Mouse (Mus musculus) midbrain, embryonic 13.5 days (tissue): Measurements from ENCODE around the gene Snd1. TPM values are rescaled to one million over a fixed set of nuclear protein-coding genes. Genes with fewer than 3 reads are reported as not detected.
A peak's percentile ranks its signal among the peaks of the same experiment; 100 is the strongest.

Source experiments
- ATAC-seq: fragments of 200-750 bp; cut with Nextera tagmentation; 2 replicates; pipeline ENCODE4 v1.8.0; 2017; ENCODE audit warnings: mild to moderate bottlenecking, moderate TSS enrichment, moderate library complexity
- H3K27ac ChIP-seq: fragments of 300-500 bp; sonication (generic); 2 replicates; pipeline ENCODE4 v1.5.1; 2015; ENCODE audit warnings: inconsistent platforms, mild to moderate bottlenecking, moderate library complexity
- H3K27me3 ChIP-seq: fragments of 300-500 bp; sonication (generic); 2 replicates; pipeline ENCODE4 v1.6.1; 2015; ENCODE audit warnings: mild to moderate bottlenecking, inconsistent platforms
- H3K36me3 ChIP-seq: fragments of 300-500 bp; sonication (generic); 2 replicates; pipeline ENCODE4 v1.6.1; 2015; ENCODE audit warnings: mild to moderate bottlenecking, inconsistent platforms
- H3K4me1 ChIP-seq: fragments of 300-500 bp; sonication (generic); replicated peaks from 2 replicates; pipeline ENCODE4 v1.6.1; 2015; ENCODE audit warnings: inconsistent platforms
- H3K4me2 ChIP-seq: fragments of 300-500 bp; sonication (generic); replicated peaks from 2 replicates; pipeline ENCODE4 v1.6.1; 2015; ENCODE audit warnings: moderate library complexity, mild to moderate bottlenecking, inconsistent platforms
- H3K4me3 ChIP-seq: fragments of 300-500 bp; sonication (generic); replicated peaks from 2 replicates; pipeline ENCODE4 v1.5.1; 2015; ENCODE audit warnings: mild to moderate bottlenecking, inconsistent platforms
- H3K9ac ChIP-seq: fragments of 300-500 bp; sonication (generic); replicated peaks from 2 replicates; pipeline ENCODE4 v1.6.1; 2015; ENCODE audit warnings: mild to moderate bottlenecking, inconsistent platforms
- H3K9me3 ChIP-seq: fragments of 300-500 bp; sonication (generic); 2 replicates; pipeline ENCODE4 v1.6.1; 2016; ENCODE audit warnings: mild to moderate bottlenecking, inconsistent platforms
- WGBS: fragments of 180-500 bp; shearing (Covaris S2); methylation state at CpG from one replicate; pipeline ENCODE4 v1.1.7; 2015; 5-methylcytosine and 5-hydroxymethylcytosine counted together
- polyA plus RNA-seq: library from polyadenylated mRNA; unstranded; fragments of >200 nt; fragmentation: Nextera tagmentation; extraction: Ambion mirVana; gene quantifications from 2 replicates; pipeline ENCODE4 v1.2.1, GENCODE M21; 2015

Gene Snd1
- polyA plus RNA-seq, 1 experiment from 2014 or later: 86.5 TPM

GRCm38 (mm10) chr6:28753681-28754080 is 278.7 kb downstream of the Snd1 start:
- H3K36me3 ChIP-seq: no peaks in the 10 kb centered on the region
- H3K4me3 ChIP-seq: no peak overlapping the region
- H3K9me3 ChIP-seq: no peaks in the 10 kb centered on the region
- no peak overlapping the region for H3K4me2 ChIP-seq
- H3K4me1 ChIP-seq: peaks cover 26% of the 10 kb centered on the region
- 76% methylated on average over 5 of the region's 5 CpGs for WGBS
- no peak overlapping the region for H3K27ac ChIP-seq
- H3K27me3 ChIP-seq: no peaks in the 10 kb centered on the region
- no peak for ATAC-seq
- no peak overlapping the region for H3K9ac ChIP-seq

GRCm38 (mm10) chr6:28754127-28754898 is 279.4 kb downstream of the Snd1 start:
- no peaks in the 10 kb centered on the region for H3K9me3 ChIP-seq
- no peak overlapping the region for H3K4me2 ChIP-seq
- no peak overlapping the region for H3K27ac ChIP-seq
- no peak overlapping the region for H3K4me3 ChIP-seq
- no peak overlapping the region for H3K9ac ChIP-seq
- WGBS: 88% methylated on average over 6 of the region's 6 CpGs
- H3K36me3 ChIP-seq: no peaks in the 10 kb centered on the region
- H3K27me3 ChIP-seq: no peaks in the 10 kb centered on the region
- H3K4me1 ChIP-seq: peaks cover 26% of the 10 kb centered on the region
- ATAC-seq: no peak

- H3K4me2 ChIP-seq: peak overlapping the region; percentile 14; the same call in 1 of the 2 replicates
- 19% methylated on average over 10 of the region's 10 CpGs for WGBS
- peak; percentile 86 for ATAC-seq
- peaks cover 35% of the 10 kb centered on the region for H3K4me1 ChIP-seq
- H3K27me3 ChIP-seq: no peaks in the 10 kb centered on the region
- no peaks in the 10 kb centered on the region for H3K36me3 ChIP-seq
- no peaks in the 10 kb centered on the region for H3K9me3 ChIP-seq
- H3K9ac ChIP-seq: no peak overlapping the region
- H3K27ac ChIP-seq: peak overlapping the region; percentile 75
- H3K4me3 ChIP-seq: no peak overlapping the region
These were observed 281.5 kb downstream of the Snd1 start for GRCm38 (mm10) chr6:28756306-28757018.

- H3K4me3 ChIP-seq: no peak overlapping the region
- H3K27me3 ChIP-seq: no peaks in the 10 kb centered on the region
- H3K36me3 ChIP-seq: no peaks in the 10 kb centered on the region
- WGBS: 78% methylated on average over 4 of the region's 4 CpGs
- H3K27ac ChIP-seq: no peak overlapping the region
- no peak for ATAC-seq
- peaks cover 47% of the 10 kb centered on the region for H3K4me1 ChIP-seq
- no peak overlapping the region for H3K9ac ChIP-seq
- no peaks in the 10 kb centered on the region for H3K9me3 ChIP-seq
- no peak overlapping the region for H3K4me2 ChIP-seq
These were observed 283.4 kb downstream of the Snd1 start for GRCm38 (mm10) chr6:28758293-28758692.

GRCm38 (mm10) chr6:28761728-28762127 is 286.8 kb downstream of the Snd1 start:
- H3K4me3 ChIP-seq: no peak overlapping the region
- no peak overlapping the region for H3K9ac ChIP-seq
- no peak overlapping the region for H3K27ac ChIP-seq
- H3K27me3 ChIP-seq: no peaks in the 10 kb centered on the region
- H3K9me3 ChIP-seq: no peaks in the 10 kb centered on the region
- H3K4me1 ChIP-seq: peaks cover 37% of the 10 kb centered on the region
- WGBS: 23% methylated on average over 3 of the region's 3 CpGs
- no peak for ATAC-seq
- no peak overlapping the region for H3K4me2 ChIP-seq
- H3K36me3 ChIP-seq: no peaks in the 10 kb centered on the region

GRCm38 (mm10) chr6:28762132-28762775 is 287.3 kb downstream of the Snd1 start:
- WGBS: 14% methylated on average over 5 of the region's 5 CpGs

GRCm38 (mm10) chr6:28766622-28767021 is 291.7 kb downstream of the Snd1 start:
- Histone ChIP-seq H3K27me3 (no peaks in the 10 kb centered on the region), H3K9ac (no peak overlapping the region), H3K4me1 (peaks cover 20% of the 10 kb centered on the region), H3K36me3 (no peaks in the 10 kb centered on the region), H3K27ac (no peak overlapping the region), H3K4me3 (no peak overlapping the region), H3K9me3 (no peaks in the 10 kb centered on the region), H3K4me2 (no peak overlapping the region)
- 93% methylated on average over 3 of the region's 3 CpGs for WGBS
- ATAC-seq: no peak

More at GRCm38 (mm10) chr6:28762132-28762775, 287.3 kb downstream of the Snd1 start:
- no peak overlapping the region for H3K4me3 ChIP-seq
- ATAC-seq: 0 out of 2 replicates have a peak, but pooled peaks have one; percentile 24
- H3K9ac ChIP-seq: no peak overlapping the region
- no peak overlapping the region for H3K4me2 ChIP-seq
- no peak overlapping the region for H3K27ac ChIP-seq
- H3K4me1 ChIP-seq: peaks cover 32% of the 10 kb centered on the region
- H3K27me3 ChIP-seq: no peaks in the 10 kb centered on the region
- H3K9me3 ChIP-seq: no peaks in the 10 kb centered on the region
- no peaks in the 10 kb centered on the region for H3K36me3 ChIP-seq

- 87% methylated on average over 6 of the region's 6 CpGs for WGBS
- Histone ChIP-seq H3K4me2 (no peak overlapping the region), H3K9me3 (no peaks in the 10 kb centered on the region), H3K36me3 (no peaks in the 10 kb centered on the region), H3K27ac (no peak overlapping the region), H3K4me3 (no peak overlapping the region), H3K27me3 (no peaks in the 10 kb centered on the region), H3K9ac (no peak overlapping the region), H3K4me1 (peaks cover 9% of the 10 kb centered on the region; the same call in 1 of the 2 replicates)
- ATAC-seq: no peak
These were observed 293.0 kb downstream of the Snd1 start for GRCm38 (mm10) chr6:28767891-28768481.

GRCm38 (mm10) chr6:28771331-28771730 is 296.4 kb downstream of the Snd1 start:
- Histone ChIP-seq H3K9ac (no peak overlapping the region), H3K9me3 (no peaks in the 10 kb centered on the region), H3K27me3 (no peaks in the 10 kb centered on the region), H3K4me3 (no peak overlapping the region), H3K4me1 (peaks cover 9% of the 10 kb centered on the region; the same call in 1 of the 2 replicates), H3K27ac (no peak overlapping the region), H3K36me3 (no peaks in the 10 kb centered on the region), H3K4me2 (no peak overlapping the region)
- 9% methylated on average over 2 of the region's 2 CpGs for WGBS
- no peak for ATAC-seq

GRCm38 (mm10) chr6:28781696-28782095 is 306.8 kb downstream of the Snd1 start:
- no peaks in the 10 kb centered on the region for H3K9me3 ChIP-seq
- H3K4me2 ChIP-seq: no peak overlapping the region
- no peak overlapping the region for H3K9ac ChIP-seq
- H3K4me3 ChIP-seq: no peak overlapping the region
- no peak overlapping the region for H3K27ac ChIP-seq
- H3K36me3 ChIP-seq: no peaks in the 10 kb centered on the region
- WGBS: 80% methylated on average over 3 of the region's 3 CpGs
- H3K27me3 ChIP-seq: no peaks in the 10 kb centered on the region
- ATAC-seq: no peak
- peaks cover 31% of the 10 kb centered on the region for H3K4me1 ChIP-seq

- WGBS: 35% methylated on average over 4 of the region's 4 CpGs
- Histone ChIP-seq H3K9ac (0 out of 2 replicates have a peak overlapping the region, but pooled peaks have one; percentile 16), H3K27ac (peak overlapping the region; percentile 10; the same call in 1 of the 2 replicates), H3K4me3 (no peak overlapping the region), H3K4me1 (peaks cover 31% of the 10 kb centered on the region), H3K27me3 (no peaks in the 10 kb centered on the region), H3K36me3 (no peaks in the 10 kb centered on the region), H3K9me3 (no peaks in the 10 kb centered on the region), H3K4me2 (no peak overlapping the region)
- peak; percentile 71 for ATAC-seq
These were observed 308.2 kb downstream of the Snd1 start for GRCm38 (mm10) chr6:28783082-28783647.
